Mouse (Mus musculus) urinary bladder, postnatal 25 days (tissue): Measurements from ENCODE around the gene Jak1.

ENCODE experiments used
- DNase-seq: peaks from one replicate; pipeline ENCODE4 v3.0.0; 2022; ENCODE audit warnings: low spot score

Gene Jak1

DNA sequence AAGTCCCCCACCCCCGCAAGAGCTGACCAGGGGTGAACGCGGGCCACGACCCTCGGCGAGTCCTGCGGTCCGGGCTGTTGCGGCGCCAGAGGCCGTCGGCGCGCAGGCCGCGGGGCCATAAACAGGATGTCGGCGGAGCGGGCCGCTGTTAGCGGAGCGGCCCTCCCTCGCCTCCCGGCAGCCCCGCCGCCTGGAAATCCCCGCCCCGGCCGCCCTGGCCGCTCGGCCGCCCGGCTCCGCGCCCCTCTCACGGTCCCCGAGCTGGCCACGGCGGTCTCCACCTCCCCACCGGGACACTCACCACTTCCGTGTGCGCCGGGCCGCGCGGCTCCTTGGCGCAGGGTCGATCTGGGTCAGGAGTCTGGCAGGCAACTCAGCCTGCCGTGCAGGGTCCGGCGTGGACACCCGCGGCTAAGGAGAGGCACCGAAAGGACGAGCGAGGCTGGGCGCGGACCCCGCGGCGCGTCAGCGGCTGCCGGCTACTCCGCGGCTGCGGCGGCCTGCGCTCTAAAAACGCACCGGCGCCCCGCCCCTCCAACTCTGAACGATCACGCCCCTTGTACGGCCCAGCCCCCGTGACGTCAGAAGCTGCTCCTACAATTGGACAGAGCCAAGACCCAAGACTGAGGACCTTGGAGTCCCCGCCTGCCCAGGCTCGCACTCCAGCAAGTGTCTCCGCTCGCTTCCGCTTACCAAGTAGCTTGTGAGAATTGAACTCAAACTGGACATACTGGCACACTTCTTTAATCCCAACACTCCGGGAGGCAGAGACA is at the start of gene Jak1:
Gene Jak1 (minus strand): TSS at position 542 of the 773 bp plus-strand sequence.
- peak; percentile 97 for DNase-seq

DNA sequence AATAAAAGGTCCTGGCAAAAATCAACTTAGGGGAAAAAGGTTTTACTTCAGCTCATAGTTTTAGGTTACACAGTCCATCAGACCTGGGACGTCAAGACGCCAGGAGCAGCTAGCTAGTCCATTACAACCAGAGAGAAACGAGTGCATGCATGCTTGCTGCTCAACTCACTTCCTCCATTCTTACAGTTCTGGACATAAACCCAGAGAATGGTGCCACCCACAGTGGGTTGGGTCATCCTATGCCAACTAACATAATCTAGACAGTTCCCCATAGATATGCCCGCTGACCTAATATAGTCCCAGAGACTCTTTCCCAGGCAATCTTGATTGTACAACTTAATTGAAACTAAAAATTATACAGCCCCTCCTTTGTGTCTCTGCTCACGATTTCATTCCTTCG is 47.0 kb upstream of the Jak1 start:
- no peak for DNase-seq

DNA sequence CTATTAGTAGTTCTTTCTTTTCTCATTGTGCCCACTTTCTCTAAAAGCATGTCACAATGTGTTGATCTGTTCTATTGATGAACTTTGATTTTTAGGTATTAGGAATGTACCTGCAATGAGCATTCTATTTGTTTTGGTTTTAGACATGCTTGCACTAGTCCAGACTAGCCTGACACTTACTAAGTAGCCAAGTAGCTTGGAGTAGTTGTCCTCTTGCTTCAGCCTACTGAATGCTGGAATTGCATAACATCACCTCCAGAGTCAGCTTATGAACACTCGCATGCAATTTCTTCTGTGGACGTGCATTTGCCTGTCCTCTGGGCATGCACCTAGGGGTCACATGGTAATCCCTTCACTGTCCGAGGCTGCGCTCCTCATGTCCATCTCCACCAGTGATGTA is 43.1 kb upstream of the Jak1 start:
- DNase-seq: no peak

DNA sequence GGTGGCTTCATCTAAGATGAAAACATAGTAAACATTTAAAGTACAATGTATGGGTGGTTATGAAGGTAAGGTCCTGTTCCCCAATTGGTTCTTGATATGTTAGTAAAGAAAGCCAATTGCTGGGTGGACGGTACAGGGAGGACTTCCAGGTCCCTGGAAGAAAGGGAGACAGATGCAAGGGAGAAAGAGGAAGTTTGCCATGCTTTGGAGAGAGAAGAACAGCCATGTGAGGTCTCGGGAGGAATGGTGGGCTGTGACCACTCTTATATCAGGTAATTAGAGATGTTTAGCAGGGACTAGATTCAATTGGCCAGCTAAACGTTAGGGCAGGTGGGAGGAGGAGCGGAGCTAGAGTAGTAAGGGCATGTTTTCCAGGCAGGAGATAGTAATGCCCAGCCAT is 42.2 kb upstream of the Jak1 start:
- no peak for DNase-seq

DNA sequence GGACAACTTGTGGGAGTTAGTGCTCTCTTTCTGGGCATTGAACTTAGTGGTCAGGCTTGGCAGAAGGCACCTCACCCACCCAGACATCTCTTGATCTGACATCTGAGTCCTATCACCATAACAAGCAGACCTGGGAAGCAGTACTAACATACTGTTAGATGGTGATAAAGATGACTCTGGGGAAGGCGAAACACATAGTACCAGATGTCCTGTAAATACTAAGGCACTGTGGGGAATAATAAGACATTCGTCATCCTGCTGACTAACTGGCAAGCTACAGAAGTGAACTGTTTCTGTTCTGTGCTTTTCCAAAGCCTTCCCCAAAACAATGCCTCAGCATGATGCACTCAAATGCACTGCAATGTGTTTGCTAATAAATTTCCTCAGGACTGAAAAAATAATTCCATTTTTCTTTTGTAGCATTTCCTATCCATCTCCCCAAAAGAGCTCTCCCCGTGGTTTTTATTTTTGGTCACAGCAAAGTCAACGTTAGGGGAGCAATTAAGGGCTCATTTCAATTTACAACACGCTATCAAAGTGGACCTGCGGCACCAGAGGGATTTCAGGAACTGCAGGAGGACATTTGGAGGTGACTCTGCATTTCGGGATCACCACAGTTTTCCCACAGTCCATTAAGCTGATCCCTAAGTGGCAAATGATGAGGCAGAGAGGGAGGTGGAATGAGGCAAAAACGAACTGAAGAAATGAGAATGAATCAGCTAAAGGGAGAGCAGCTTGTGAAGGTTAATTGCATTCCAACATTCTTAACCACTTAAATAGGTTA is 41.2 kb upstream of the Jak1 start:
- no peak for DNase-seq

DNA sequence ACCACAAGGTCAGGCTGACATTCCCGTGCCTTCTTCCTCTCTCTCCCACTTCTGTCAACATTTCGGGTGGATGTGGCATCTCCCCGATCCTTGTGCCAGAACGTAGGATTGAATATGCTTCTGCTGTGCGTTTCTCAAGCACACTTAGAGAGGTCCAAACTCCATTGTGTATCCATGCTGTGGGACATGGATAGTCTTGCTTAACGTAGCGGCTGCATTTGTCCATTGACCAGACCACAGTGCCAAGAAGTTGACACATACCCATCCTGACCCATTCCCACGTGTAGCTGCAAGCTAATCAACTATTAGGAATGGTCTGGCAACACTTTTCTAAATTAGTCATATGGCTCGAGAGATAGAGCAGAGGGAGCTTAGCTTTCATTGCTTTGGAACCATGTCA is 40.0 kb upstream of the Jak1 start:
- no peak for DNase-seq

DNA sequence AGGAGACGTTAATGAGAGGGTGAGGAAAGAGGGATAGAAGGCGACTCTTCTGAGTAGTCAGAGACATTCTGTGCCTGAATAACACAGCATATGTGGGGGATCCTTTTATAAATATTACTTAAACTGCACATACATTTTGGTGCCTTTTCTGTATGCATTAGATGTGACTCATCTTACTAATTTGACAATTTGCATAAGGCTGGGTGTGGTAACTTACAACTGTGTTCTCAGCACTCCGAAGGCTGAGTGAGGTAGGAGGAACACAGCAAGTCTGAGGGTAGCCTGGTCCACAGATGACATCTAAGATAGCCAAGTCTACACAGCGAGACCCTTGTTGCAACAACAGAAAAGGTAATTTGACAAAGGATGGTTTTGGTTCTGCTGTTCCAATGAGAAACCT is 39.0 kb upstream of the Jak1 start:
- no peak for DNase-seq

DNA sequence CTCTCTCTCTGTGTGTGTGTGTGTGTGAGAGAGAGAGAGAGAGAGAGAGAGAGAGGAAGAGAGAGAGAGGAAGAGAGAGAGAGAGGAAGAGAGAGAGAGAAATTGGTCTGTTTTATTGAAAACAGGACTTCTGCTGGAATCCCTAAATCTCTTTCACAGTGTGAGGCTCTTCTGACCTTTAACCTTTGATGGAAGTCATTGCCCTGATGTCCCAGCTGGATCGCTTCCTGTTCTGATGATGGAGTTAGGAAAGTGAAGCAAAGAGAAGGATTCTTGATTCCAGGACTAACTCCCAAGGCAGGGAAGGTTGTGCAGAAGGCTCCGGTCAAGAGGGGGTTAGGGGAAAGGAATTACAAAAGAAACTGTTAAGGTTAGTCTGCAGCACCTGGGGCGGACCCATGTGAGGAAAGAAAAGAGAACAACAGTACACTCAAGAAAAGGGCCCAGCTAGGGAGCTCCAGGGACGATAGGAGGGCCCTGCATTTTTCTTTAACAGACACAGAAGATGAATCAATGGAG is 35.4 kb upstream of the Jak1 start:
- no peak for DNase-seq

DNA sequence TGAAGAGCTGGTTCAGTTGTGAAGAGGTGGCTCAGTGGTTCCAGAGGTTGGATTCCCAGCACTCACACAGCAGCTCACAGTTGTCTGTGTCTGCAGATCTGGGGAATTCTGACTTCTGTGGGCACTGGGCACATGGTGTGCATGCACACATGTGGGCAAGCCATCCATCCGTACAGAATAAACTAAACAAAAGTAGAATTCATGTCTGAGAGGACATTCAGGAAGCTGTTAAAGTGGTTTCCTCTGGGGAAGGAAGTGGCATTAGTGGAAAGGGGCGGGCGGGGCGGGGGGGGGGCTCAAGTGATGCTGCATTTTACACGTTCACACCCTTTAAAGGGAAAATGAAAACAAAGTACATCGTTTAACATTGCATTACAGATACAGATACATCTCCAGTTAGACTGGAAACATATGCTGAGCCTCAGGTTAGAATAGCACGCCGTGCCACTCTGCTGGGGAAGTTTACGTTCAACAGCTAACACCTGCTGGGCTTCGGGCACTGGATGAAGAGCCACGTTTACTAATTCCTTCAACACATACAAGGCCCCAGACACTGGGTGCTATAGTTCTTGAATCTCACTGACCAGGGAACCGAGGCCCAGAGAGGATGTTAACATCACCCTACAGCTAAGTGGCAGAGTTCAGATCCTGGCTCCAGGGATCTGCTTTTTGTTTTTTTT is 33.4 kb upstream of the Jak1 start:
- DNase-seq: no peak

DNA sequence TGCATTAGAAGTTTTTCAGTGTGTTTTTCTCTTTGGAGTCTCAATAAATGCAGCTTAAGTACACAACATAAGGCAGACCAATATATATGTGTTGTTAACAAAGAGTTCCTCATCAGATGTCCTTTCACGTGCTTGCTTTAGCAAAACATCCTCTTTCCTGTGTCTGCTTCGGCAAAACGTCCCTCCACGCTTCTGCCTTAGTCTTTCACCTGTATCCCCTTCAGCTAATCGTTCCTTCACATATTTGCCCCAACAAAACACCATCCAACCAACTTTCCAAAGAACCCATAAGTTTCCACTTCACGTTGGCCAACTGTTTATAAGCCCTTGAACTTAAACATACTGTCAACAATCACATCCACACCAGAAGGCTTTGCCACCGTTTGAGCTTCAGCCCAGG is 31.8 kb upstream of the Jak1 start:
- DNase-seq: no peak

DNA sequence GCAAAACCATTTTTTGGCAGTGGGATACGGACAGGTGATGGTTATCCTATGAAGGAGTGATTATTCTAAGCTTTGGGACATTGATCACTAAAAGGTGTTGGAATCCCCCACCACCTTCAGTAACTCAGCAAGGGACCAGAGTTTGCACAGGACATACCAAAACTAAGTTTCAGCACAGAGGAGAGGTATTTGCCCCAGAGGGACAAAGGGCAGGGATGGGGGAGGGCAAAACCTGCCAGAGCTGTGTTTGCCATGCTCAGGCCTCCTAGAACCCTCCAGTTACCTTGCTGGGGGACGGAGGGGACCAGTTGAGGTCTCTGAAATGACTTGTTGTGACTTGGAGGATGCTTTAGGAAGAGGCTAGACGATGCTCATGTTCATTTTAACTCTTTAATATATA is 30.7 kb upstream of the Jak1 start:
- DNase-seq: no peak

DNA sequence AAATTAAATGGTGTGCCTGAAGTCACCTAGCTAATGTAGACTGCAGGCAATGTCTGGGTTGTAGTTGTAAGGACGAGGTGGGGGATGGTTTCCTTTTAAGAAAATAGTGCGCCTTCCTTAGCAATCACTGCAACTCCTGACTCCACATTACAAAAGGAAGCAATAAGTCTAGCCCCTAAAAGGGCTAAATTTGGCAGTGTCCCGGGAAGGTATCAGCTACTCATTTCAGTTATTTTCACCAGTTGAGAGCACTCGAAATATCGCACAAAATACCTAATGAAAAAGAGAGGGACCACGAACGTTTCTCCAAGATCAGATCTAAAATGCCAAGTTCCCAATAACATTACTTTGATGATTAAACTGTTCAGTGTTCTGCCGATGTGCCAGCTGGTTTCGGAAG is 28.6 kb upstream of the Jak1 start:
- DNase-seq: no peak

DNA sequence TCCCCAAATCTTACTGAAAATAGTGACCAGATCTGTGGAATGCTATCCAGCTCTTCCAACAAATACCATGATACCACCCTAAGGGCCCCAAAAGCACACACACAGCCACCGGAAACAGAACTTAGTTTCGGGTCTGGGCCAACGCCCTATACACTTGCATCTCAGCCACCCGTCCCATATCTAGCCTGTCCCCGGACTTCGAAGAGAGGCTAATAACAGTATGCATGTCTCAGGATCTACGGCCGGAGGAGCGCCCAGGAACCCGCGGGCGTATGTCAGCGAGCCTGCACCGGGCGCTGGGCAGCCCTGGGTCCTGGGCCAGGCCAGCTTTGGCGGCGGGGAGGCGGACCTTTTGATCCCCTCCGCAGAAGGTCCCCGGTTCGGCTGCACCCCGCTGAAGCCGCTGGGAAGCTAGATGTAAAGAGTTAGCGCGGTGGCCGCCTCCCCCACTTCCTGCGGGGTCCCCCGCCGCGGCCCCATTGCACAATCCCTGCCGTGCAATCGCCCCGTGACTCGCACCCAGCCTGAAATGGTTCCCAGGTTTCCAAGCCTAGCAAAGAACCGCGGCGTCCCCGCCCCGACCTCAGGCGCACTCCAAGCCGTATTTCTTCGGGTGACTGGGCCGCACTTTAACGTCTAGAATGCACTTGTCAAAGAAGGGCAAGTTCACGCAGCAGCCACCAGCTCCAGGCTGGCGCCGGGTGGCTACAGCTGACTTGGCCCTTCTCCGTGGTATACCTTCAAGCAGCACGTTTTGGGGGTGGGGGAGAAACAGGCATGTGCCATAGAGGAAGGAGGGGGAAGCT is 27.9 kb upstream of the Jak1 start:
- DNase-seq: peak; percentile 57

DNA sequence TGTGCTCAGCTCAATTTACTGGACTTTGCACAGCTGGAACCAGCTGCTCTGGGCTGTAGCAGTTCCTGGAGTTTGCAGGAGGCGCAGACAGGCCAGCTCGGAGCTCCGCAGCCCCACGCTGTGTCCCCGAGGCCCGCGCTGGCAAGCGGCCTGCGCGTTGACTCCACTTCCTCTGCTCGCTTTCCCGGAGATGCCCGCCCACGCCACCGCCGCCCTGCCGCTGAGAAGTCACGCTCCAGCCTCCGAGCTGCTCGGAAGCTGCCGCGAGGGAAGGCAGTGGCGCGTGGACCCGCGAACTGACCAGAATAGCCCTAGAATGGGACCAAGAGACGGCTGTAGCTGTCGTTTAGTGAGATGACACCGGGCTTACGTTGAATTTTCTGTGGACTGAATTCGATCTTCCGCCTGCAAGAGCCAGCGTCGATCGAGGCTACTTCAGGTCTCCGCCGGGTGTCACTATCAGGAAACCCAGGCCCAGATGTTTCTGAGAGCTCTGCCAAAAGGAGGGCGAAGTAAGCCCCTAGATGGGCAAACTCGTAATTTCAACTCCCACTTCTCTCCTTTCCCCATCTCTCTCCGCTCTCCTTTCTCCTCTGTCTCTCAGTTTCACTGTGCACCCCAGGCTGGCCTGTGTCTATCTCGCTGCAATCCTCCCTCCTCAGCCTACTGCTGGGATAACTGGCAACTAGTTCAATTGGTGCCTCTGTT is 27.1 kb upstream of the Jak1 start:
- DNase-seq: peak; percentile 79

DNA sequence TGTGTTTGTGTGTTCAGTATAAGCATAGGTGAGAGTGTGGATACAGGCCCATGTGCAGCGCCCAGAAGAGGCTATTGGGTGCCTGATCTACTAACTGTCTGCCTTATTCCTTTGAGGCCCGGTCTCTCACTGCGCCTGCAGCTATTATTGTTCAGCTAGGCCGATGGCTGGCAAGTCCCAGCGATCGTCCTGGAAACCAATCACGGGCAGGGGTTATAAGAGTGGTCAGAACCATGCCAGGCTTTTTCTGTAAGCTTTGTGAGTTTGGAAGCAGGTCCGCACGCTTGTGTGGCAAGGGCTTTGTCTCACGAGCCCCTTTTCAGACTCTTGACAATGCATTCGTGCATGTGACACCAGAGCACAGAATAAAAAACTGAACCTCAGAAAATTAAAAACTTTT is 23.2 kb upstream of the Jak1 start:
- DNase-seq: no peak

DNA sequence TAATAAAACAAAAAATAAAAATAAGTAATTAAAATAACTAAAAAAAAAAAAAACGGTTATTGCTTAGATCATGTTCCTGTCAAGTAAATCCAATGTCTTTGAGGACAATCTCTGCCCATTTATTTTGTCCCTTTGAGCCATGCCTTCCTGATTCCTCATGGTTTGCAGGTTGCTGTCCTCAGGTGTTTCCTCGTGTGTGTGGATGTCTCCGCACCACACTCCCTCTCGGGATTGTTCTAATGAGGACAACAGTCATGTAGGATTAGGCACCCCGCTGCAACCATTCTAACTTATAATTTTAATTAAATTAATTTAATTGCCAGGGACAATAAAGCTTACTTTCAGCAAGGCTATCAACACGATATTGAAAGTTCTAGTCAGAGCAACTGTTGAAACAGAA is 21.5 kb upstream of the Jak1 start:
- no peak for DNase-seq

DNA sequence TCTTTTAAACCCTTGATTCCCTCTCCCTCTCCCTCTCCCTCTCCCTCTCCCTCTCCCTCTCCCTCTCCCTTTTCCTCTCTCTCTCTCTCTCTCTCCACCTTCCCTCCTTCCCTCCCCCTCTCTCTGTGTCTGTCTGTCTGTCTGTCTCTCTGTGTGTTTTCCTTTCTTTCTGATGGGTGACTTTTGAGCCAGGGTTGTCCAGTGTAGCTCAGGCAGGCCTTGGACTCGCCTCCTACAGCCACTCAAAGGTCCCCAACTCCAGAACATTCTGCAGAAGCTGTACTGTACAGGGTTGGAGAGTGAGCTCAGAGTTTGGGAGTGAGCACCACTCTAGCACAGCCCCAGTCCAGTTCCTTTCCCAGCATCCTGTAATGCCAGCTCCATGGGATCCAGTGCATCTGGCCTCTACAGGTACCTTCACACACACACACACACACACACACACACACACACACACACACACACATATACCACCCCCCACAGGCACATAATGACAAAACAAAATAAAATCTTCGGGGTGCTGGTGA is 20.9 kb upstream of the Jak1 start:
- DNase-seq: no peak

DNA sequence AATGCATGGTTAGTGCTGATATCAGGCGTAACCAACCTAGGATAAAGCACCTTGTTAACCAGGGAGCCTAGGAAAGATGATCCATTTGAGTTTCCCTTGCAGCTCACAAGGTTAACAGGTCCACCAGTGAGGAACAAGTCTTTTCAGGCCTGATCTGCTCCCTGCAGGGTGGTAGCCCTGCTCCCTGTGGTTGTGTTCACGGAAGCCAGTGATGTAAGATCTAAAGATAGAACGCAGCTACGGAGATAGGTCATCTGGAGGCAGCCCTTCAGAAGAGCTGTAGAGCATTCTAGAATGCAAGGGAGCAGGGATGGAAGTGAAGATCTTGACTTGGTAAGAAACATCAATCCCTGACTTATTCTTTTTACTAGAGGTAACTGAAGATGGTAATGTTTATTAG is 18.9 kb upstream of the Jak1 start:
- no peak for DNase-seq

DNA sequence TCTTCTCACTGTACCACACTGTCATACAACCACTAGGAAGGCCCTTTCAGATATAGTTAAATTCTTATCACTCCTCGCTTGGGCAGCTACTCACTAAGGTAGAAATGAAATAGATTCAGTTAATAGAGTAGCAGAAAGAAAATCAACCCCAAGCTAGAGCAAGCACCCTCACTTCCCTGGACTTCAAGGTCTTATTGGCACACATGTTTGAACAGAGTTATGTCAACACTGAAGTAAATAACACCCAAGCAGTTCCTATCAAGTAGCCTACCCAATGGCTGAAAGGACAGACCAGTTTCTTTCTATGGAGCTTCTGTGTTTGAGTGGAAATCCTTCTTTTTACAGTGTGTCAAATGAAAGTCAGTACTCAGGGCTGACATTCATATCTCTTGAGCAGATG is 17.2 kb upstream of the Jak1 start:
- no peak for DNase-seq

DNA sequence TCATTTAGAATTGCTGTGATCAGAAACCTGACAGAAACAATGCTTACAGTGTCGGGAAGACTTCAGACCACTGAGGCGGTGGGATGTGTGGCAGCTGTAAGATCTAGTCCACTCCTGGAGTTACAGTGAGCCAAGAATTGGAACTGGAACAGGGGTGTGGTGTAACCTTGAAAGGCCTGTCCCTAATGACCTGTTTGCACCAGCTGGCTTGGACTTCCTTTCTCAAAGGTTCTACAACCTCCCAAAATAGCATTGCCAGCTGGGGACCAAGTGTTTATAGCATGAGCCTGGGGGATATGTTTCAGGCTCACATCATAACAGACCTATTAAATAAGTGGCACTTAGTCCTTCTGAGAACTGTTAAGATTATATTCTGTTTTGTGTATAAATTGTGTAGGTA is 15.0 kb upstream of the Jak1 start:
- no peak for DNase-seq

DNA sequence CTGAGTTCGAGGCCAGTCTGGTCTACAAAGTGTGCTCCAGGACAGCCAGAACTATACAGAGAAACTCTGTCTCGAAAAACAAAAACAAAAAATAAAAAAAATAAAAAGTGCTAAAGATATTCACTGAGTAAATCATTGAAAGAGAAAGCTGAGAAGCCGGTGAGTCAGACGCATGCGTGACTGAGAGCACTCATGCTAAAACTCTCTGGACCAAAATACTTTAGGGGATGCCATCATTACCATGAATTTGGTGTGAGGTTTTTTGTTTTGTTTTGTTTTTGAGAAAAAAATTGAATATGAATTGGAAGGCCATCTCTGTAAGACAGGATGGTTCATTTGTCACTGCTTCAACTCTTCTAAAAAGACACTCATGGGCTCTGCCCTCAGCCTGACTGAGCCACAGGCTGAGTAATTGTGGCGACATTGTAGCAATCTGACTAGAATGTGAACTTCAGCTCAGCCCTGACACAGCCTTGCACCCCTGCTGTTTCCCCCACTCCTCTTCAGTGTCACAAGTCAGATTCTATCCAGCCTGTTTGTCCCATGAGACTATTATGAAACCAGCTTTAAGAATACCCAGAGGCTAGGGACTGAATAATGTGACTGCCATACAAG is 11.5 kb upstream of the Jak1 start:
- DNase-seq: no peak
